Mouse (Mus musculus) ES-E14 (cell line): ENCODE measurements around the gene Kif1b.

Experiments used
- HCFC1 ChIP-seq: IDR thresholded peaks from 2 replicates; pipeline ENCODE4 v1.6.1; 2012; ENCODE audit warnings: low read length, inconsistent platforms, borderline replicate concordance; ENCODE audit not compliant: insufficient read depth
- MAFK ChIP-seq: IDR thresholded peaks from 2 replicates; pipeline ENCODE4 v1.6.1; 2014; ENCODE audit warnings: mild to moderate bottlenecking, low read depth, low read length, inconsistent platforms; ENCODE audit not compliant: insufficient read depth
- ZNF384 ChIP-seq: IDR thresholded peaks from 2 replicates; pipeline ENCODE4 v1.6.1; 2012; ENCODE audit warnings: low read depth, low read length, inconsistent platforms

DNA sequence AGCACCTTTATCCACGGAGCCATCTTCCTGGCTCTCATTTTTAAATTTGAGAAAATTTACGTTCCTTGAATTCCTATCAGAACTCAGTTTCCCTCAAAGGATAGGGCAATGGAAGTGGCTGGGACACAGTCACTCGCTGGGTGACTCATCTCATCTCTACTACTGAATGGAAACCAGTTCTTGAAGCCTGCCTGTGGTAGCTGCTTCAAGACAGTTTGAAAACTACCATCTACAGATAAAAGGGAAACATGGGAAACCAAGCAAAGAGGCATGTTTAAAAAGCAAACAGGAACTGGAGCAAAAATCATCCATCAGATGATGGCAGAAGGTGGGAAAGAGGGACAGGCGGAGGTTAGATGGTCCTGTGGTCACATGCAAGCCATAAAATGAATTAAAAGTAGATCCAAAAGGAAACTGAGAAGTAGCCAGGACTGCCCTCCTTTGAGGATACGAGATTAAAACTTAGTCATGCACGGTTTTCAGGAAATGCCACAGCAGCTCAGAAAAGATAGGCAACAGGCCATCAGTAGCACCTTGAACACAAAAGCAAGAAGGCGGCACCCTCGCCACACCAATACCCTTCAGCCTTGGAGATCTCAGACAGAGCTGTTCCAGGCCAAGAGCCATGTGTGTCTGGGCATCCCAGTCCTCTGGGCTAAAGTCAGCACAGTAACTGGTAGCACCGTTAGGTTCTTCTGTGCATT lies 48.0 kb downstream of the Kif1b start:
- TF ChIP-seq ZNF384 (no peak), MAFK (no peak), HCFC1 (no peak)
